Mouse (Mus musculus) layer of hippocampus, adult 18-20 months (tissue): ENCODE data around the gene Cwh43. TPM values are rescaled to one million over a fixed set of nuclear protein-coding genes. Genes with fewer than 3 reads are reported as not detected.

Experiments used
- DNase-seq, 2 experiments: peaks; one replicate each; pipeline ENCODE4 v3.0.0; 2022; ENCODE audit warnings: low spot score in 2 of 2
- total RNA-seq, 2 experiments: library from RNA; stranded (reverse); gene quantifications; 2 replicates each; pipeline ENCODE4 v1.2.3; 2021

Cwh43 gene
- total RNA-seq, 2 experiments from 2014 or later = 0.68 to 0.89 TPM

- DNase-seq = no peak
Observed at GRCm38 (mm10) chr5:73393041-73393440, 12.8 kb upstream of the Cwh43 start.

DNA sequence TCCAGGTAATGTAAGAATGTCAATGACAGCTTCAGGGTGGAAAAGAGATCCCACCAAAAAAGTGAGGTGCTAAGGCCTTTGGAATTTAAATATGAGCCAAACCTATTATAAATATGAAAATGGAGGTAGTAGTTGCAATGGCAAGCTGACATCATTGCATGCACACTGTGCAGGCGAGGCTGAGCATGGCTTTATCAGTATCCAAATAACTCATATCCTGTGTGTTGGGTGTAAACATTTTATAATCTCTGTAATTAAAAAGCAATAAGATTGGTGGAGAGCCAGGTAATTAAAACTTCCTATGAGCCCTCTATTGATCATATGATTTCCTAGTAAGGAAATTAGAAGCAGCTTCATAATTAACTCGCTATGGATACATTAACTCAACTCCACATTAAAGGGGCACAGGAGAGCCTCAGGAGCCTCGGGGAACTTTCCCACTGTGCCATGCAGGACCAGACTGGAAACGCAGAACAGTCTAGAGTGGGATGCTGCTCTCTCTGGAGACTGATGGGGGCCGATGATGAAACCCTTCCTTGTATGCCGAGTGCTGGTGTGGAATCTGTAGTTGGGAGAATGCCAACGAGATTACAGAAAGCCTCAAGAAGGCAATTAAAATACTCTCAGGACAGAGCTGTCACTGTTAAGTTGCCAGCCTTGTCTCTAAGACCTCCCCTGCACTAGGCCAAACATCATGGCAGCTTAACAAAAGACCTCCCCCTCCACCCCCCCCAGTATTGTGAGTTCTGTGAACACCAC is 5.9 kb upstream of the Cwh43 start:
- no peak for DNase-seq

DNA sequence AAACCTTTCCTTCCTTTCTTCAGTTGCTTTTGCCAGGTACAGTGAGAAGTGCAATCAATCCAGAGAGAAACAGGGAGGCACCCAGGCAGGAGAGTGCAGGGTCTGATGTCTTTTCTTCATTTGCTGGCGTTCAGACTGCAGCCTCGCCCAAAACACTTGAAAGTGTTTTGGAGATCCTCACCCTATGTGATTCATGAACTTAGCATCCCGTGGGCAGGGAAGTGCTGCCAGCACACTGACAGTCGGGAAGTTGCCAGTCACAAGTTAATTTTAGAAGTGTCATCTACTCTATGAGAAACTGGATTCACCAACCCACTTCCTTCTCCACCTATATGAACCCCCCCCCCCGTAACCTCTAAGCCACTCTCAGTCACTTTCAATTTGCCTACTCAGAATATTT is 4.5 kb upstream of the Cwh43 start:
- no peak for DNase-seq

DNA sequence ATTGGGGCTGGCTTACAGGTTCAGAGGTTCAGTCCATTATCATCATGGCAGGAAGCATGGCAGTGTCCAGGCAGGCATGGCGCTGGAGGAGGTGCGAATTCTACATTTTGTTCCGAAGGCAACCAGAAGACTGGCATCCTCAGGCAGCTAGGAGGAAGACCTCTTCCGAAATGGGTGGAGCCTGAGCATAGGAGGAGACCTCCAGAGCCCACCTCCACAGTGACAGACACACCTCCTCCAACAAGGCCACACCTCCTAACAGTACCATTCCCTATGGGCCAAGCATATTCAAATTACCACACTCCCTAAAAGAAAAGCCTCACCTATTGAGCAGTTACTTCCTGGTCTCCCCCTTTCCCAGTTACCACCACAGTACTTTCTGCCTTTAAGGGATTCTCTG is 3.0 kb upstream of the Cwh43 start:
- DNase-seq = no peak

- DNase-seq = no peak
Observed at GRCm38 (mm10) chr5:73403311-73404068, 2.4 kb upstream of the Cwh43 start.

GRCm38 (mm10) chr5:73404790-73405189 is 1.1 kb upstream of the Cwh43 start:
- DNase-seq = no peak

DNA sequence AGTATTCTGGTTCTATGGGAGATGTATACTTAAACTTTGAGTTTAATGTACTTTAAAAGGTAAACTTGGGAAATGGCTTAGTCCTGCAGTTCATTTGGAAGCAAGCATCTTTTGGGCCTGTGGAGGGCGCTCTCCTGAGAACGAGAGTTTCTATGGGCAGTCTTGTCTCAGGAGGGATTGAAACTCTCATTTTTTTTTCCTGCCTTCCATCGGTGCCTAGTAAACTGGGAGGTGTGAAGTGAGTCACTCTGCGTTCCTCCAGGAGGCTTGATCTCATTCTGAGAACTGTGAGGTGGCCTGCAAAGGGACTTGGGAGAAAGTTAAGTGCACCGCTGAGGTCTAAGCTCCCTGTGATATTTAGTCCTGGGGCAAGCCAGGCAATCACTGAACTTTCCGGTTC is 986 bp downstream of the Cwh43 start:
- DNase-seq = no peak

GRCm38 (mm10) chr5:73409970-73410369 is 4.1 kb downstream of the Cwh43 start:
- DNase-seq = no peak

- no peak for DNase-seq
Observed at GRCm38 (mm10) chr5:73411771-73412170, 5.9 kb downstream of the Cwh43 start.

DNA sequence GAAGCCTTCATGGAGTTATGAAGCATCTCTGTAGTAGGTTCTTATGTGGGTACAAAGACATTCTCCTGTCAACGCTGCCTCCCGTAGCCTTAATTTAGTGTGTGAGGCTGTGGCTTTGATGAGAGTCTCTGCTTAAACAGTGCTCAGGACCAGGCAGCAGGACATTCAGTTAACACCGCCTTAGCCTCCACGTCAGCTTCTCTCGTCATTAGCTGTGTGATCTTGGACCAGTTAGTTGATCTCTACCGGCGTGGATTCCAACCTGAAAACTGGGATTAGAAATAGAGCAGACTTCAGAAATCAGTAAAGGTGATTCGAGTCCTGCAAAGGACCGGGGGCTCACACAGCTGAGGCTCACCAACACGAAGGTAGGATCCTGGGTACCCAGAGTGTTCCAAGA is 8.3 kb downstream of the Cwh43 start:
- no peak for DNase-seq

DNA sequence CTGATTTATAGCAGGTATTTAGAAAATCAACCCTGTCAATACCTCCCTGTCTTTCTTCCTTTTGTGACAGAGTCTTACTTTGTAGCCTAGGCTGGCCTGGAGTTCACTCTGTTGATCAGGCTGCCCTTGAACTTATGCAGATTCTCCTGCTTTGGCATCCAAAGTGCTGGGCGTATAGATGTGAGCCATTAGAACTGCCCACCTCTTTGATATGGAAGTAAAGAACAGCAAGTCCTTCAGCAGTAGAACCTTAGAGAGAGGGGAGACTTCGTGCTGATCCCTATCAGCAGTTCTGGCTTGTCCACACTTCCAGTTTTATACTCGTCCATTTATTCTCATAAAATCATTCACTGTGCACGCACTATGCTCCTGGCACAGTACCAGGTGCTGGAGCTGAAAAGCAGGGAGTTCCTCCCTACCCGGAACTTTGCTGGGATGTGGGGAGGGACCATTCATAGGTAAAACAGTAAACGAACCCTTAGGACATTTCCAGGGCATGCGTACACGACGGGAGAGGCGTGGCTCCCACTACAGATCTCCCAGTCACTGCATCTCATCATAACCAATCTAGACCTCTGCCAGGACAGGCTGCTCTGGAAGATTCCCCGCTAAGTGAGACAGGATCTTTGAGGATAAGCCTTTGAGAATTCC is 13.3 kb downstream of the Cwh43 start:
- DNase-seq = no peak

DNA sequence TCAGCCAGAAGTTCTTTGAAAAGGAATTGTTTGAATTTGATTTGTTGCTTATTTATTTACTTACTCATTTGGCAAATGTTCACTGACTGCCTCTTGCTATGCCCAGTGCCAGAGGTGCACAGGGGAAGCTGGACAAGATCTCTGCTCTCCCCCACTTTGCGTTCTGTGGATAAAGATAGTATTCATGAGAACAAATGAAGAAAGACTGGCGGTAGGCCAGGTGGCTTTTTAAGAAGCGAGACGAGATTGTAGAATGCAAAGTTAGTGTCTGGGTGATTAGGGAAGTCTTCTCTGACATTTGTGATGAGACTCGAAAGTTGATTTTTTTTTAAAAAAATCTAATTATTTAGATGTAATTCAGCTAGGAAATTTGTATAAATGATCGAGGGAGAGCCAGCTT is 20.9 kb downstream of the Cwh43 start:
- DNase-seq = no peak

DNA sequence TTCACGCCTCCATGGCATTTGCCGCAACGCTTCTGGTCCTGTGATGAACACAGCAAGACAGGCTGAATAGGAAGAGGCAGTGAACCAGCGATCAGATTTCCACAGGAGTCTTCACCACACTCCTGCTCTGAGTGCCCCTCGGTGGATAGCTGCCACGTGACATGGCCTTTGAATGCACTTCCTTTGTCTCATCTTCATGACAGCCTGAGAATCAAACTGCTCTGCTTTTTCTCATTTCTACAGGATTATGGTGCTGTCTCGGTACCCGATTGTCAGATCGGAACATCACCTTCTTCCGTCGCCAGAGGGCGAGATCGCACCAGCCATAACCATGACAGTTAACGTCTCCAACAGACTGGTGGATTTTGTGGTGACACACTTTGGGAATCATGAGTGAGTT is 25.7 kb downstream of the Cwh43 start:
- peak; percentile 84 to 95 for DNase-seq

GRCm38 (mm10) chr5:73432805-73433204 is 26.9 kb downstream of the Cwh43 start:
- no peak for DNase-seq

GRCm38 (mm10) chr5:73434764-73435163 is 28.9 kb downstream of the Cwh43 start:
- no peak for DNase-seq

- no peak for DNase-seq
Observed at GRCm38 (mm10) chr5:73442176-73442575, 36.3 kb downstream of the Cwh43 start.

DNA sequence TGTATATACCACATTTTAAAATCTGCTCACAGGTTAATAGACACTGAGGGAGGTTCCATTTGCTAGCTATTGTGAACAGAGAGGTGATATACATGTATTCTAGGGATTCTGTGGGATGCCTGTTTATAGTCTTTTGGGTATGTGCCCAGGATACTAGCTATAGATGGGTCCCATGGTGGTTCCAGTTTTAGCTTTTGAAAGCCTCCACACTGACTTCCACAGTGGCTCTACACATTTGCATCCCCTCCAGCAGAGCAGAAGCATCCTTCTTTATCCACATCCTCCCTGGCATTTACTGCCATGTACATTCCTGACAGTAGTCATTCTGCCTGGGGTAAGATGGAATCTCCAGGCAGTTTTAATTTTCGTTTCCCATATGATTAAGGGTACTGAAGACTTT is 44.4 kb downstream of the Cwh43 start:
- DNase-seq = no peak

DNA sequence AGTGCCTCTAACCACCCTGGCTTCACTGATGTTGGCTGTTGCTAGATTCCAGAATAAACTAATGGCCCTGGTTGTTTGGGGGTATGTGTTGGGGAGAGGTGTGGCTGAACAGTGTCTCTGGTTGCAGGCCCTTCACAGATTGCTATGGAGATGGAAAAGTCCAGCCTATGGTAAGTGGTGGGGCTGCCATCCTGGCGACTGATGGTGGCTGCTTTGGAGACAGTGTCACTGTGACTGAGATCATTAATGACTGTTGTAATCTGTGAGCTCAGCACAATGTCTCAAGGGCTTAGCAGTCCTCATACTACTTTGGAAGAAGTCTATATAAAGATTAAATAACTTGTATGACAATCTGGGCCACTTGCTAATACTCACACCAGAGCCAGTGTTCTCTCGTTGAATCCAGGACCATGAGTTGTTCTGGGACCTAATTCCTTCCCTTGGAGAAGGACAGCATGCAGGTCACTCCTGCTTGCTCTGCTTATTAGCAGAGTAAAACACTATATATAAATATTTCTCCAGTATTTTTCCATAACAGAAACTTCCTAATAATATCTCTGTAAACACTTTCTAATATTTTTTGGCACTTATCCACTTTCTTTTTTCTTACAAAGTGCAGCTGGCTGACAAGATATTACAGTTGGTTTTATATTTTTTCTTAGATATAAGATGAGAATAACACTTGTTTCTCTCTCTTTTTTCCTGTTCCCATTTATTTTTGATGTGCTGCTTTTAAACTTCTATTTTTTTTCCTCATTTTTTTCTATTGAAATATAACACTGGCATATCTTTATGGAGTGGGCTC is 48.8 kb downstream of the Cwh43 start:
- no peak for DNase-seq

- DNase-seq = no peak
Observed at GRCm38 (mm10) chr5:73455307-73455687, 49.4 kb downstream of the Cwh43 start.

DNA sequence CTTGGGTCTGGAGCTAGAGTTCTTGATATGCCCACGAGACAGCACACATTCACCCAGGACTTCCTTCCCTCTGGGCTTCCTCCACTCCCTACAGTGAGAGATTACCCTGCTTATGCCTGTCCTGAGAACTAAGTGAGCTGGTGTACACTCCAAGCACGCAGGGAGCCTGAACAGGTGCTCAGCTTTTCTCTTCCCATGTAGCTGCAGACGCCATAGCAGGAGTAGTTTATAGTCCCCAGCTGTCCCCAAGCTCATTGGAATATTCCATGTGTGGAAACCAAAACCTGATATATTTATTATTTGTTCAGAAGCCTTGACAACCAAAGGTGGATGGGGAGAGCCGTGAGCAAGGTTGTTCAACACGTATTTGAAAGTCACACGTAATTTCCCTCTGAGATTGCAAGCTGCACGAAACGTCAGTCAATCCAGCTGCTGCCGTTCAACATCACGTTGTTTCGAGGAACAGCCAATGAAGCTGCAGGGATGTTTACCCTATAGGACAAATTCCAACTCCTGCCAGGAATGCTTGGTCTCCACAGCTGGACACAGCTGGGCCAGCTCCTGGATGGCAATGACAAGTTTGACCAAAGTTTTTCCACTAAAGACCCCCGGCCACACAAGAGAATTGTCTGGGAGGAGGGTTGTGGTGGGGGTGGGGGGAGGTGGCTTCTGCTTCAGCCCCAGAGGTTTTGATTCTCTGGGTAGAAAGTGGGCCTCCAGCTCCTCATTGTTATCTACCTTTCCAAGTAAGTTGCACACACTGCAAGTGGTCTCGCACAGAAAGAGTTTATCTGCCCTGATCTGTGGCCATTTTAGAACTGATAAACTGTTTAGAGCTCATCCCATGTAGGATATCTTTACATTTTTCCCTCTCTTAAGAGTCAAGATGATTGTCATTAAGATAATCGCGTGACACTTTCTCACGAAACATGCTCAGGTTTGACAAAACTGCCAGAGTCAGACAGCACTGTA is 62.9 kb downstream of the Cwh43 start:
- DNase-seq = no peak
